Mouse (Mus musculus) ES-E14 (cell line): ENCODE data around the gene Gfpt1.

Experiments
- CHD2 ChIP-seq: IDR thresholded peaks from 2 replicates; pipeline ENCODE4 v1.6.1; 2014; ENCODE audit warnings: mild to moderate bottlenecking, low read depth, low read length, inconsistent platforms
- HCFC1 ChIP-seq: IDR thresholded peaks from 2 replicates; pipeline ENCODE4 v1.6.1; 2012; ENCODE audit warnings: low read length, inconsistent platforms, borderline replicate concordance; ENCODE audit not compliant: insufficient read depth
- MAFK ChIP-seq: IDR thresholded peaks from 2 replicates; pipeline ENCODE4 v1.6.1; 2014; ENCODE audit warnings: mild to moderate bottlenecking, low read depth, low read length, inconsistent platforms; ENCODE audit not compliant: insufficient read depth
- ZC3H11A ChIP-seq: IDR thresholded peaks from 2 replicates; pipeline ENCODE4 v1.6.1; 2012; ENCODE audit warnings: low read depth, mild to moderate bottlenecking, inconsistent platforms, low read length, borderline replicate concordance
- ZNF384 ChIP-seq: IDR thresholded peaks from 2 replicates; pipeline ENCODE4 v1.6.1; 2012; ENCODE audit warnings: low read depth, low read length, inconsistent platforms

GRCm38 (mm10) chr6:87121961-87122360 is 79.3 kb downstream of the Gfpt1 start:
- TF ChIP-seq HCFC1, result no peak
- no peak for TF ChIP-seq ZC3H11A
- no peak for TF ChIP-seq ZNF384
- no peak for TF ChIP-seq MAFK
- TF ChIP-seq CHD2, result no peak
